Mouse (Mus musculus) layer of hippocampus, adult 18-20 months (tissue): ENCODE measurements around the gene Lrrc39. TPM values are rescaled to one million over a fixed set of nuclear protein-coding genes. Genes with fewer than 3 reads are reported as not detected.

ENCODE experiments used
- DNase-seq, 2 experiments: peaks; one replicate each; pipeline ENCODE4 v3.0.0; 2022; ENCODE audit warnings: low spot score in 2 of 2
- total RNA-seq, 2 experiments: library from RNA; stranded (reverse); gene quantifications; 2 replicates each; pipeline ENCODE4 v1.2.3; 2021

The Lrrc39 gene
- total RNA-seq, 2 experiments from 2014 or later, result not detected

- no peak for DNase-seq
Observed at GRCm38 (mm10) chr3:116604570-116604969, 41.8 kb downstream of the Lrrc39 start.

- DNase-seq, result peak in 1 of 2 experiments; percentile 42
Observed at GRCm38 (mm10) chr3:116614295-116614892, 51.6 kb downstream of the Lrrc39 start, which contains the start of gene Trmt13. Gene Trmt13, minus strand, starts transcription at chr3:116614587.

GRCm38 (mm10) chr3:116615318-116616068 lies 52.7 kb downstream of the Lrrc39 start:
- no peak for DNase-seq

GRCm38 (mm10) chr3:116618855-116619254 lies 56.1 kb downstream of the Lrrc39 start:
- DNase-seq, result no peak

GRCm38 (mm10) chr3:116620636-116621370 lies 58.0 kb downstream of the Lrrc39 start:
- DNase-seq, result no peak

GRCm38 (mm10) chr3:116622641-116623040 lies 59.9 kb downstream of the Lrrc39 start:
- no peak for DNase-seq

- no peak for DNase-seq
Observed at GRCm38 (mm10) chr3:116631459-116631858, 68.7 kb downstream of the Lrrc39 start.

Other genes with a start within 250 kb of the Lrrc39 start
- gene Cdc14a, start 138.9 kb upstream of the Lrrc39 start, total RNA-seq, result 1 to 10 TPM; 3.2 to 5.2 TPM
- gene Rtca, start 54.8 kb upstream of the Lrrc39 start, total RNA-seq, result 10 to 100 TPM; 51.5 to 59.4 TPM
- gene Dbt, start 49.9 kb upstream of the Lrrc39 start, total RNA-seq, result 10 to 100 TPM; 16.0 to 21.9 TPM
- gene Sass6, start 32.0 kb downstream of the Lrrc39 start, total RNA-seq, result 1 to 10 TPM; 8.3 to 8.7 TPM
- 10 to 100 TPM; 18.5 to 20.9 TPM for gene Trmt13, start 51.6 kb downstream of the Lrrc39 start, total RNA-seq
- gene Mfsd14a, start 99.7 kb downstream of the Lrrc39 start, total RNA-seq, result 10 to 100 TPM; 58.3 to 59.3 TPM
- not detected for gene Gm43191, start 118.3 kb downstream of the Lrrc39 start, total RNA-seq
- gene Slc35a3, start 149.9 kb downstream of the Lrrc39 start, total RNA-seq, result 10 to 100 TPM; 16.5 to 18.1 TPM
- gene Agl, start 245.2 kb downstream of the Lrrc39 start, total RNA-seq, result 10 to 100 TPM; 22.4 to 25.7 TPM